Mouse (Mus musculus): ENCODE measurements around the gene Sowaha.

Sowaha gene

GRCm38 (mm10) chr11:53479783-53480301, at the start of gene Sowaha, which contains the start of gene Gm9945:
Gene Sowaha (minus strand): TSS chr11:53480274.
Gene Gm9945 (plus strand): TSS chr11:53480166.
- no peak for DNase-seq (ENCODE audit: low read depth, low spot score)

- DNase-seq (ENCODE audit: low read depth, low spot score) = no peak
Observed at GRCm38 (mm10) chr11:53529253-53529557, 49.1 kb upstream of the Sowaha start.

- no peak for DNase-seq (ENCODE audit: low read depth, low spot score)
Observed at GRCm38 (mm10) chr11:53528397-53529252, 48.6 kb upstream of the Sowaha start.

- no peak for DNase-seq (ENCODE audit: low read depth, low spot score)
Observed at GRCm38 (mm10) chr11:53525461-53525860, 45.4 kb upstream of the Sowaha start.

- DNase-seq (ENCODE audit: low read depth, low spot score) = no peak
Observed at GRCm38 (mm10) chr11:53524905-53525304, 44.8 kb upstream of the Sowaha start.

GRCm38 (mm10) chr11:53523545-53524405, 43.7 kb upstream of the Sowaha start:
- no peak for DNase-seq (ENCODE audit: low read depth, low spot score)

GRCm38 (mm10) chr11:53522930-53523329, 42.9 kb upstream of the Sowaha start:
- no peak for DNase-seq (ENCODE audit: low read depth, low spot score)

GRCm38 (mm10) chr11:53522362-53522761, 42.3 kb upstream of the Sowaha start:
- DNase-seq (ENCODE audit: low read depth, low spot score) = no peak

GRCm38 (mm10) chr11:53521821-53522131, 41.7 kb upstream of the Sowaha start:
- no peak for DNase-seq (ENCODE audit: low read depth, low spot score)

- no peak for DNase-seq (ENCODE audit: low read depth, low spot score)
Observed at GRCm38 (mm10) chr11:53521120-53521820, 41.2 kb upstream of the Sowaha start.

GRCm38 (mm10) chr11:53520122-53520978, 40.3 kb upstream of the Sowaha start:
- no peak for DNase-seq (ENCODE audit: low read depth, low spot score)

- DNase-seq (ENCODE audit: low read depth, low spot score) = peak; percentile 37
Observed at GRCm38 (mm10) chr11:53519207-53520121, 39.4 kb upstream of the Sowaha start, which contains the start of gene Sept8. Gene Sept8 (plus strand): TSS chr11:53519257.

GRCm38 (mm10) chr11:53518759-53519158, 38.7 kb upstream of the Sowaha start:
- no peak for DNase-seq (ENCODE audit: low read depth, low spot score)

GRCm38 (mm10) chr11:53516775-53517627, 36.9 kb upstream of the Sowaha start:
- no peak for DNase-seq (ENCODE audit: low read depth, low spot score)

- DNase-seq (ENCODE audit: low read depth, low spot score) = no peak
Observed at GRCm38 (mm10) chr11:53510351-53510750, 30.3 kb upstream of the Sowaha start.

GRCm38 (mm10) chr11:53508591-53508990, 28.5 kb upstream of the Sowaha start:
- no peak for DNase-seq (ENCODE audit: low read depth, low spot score)

GRCm38 (mm10) chr11:53508152-53508551, 28.1 kb upstream of the Sowaha start:
- no peak for DNase-seq (ENCODE audit: low read depth, low spot score)

- DNase-seq (ENCODE audit: low read depth, low spot score) = no peak
Observed at GRCm38 (mm10) chr11:53507098-53507805, 27.2 kb upstream of the Sowaha start.
